8 mouse cellular contexts compared by ENCODE assay signal in genomic region chr15:27629800-27630600, GRCm38 (mm10). TPM values are rescaled to one million over a fixed set of nuclear protein-coding genes. Genes with fewer than 3 reads are reported as not detected.
DNase-seq lines count a peak whose midpoint lies in the region; ATAC-seq and TF ChIP-seq lines count a peak whose summit lies in the region.

No protein-coding gene starts in this region.

- H3K4me2 ChIP-seq in CH12.LX (ENCODE audit: insufficient read depth, low read depth, poor library complexity, severe bottlenecking) = peak overlapping the region; percentile 57
- H3K4me2 ChIP-seq in embryonic facial prominence, embryonic 15.5 days (replicated peaks) = peak overlapping the region; percentile 86
- peak overlapping the region; percentile 76 for H3K4me2 ChIP-seq in hindbrain, embryonic 14.5 days (replicated peaks)
- peak overlapping the region; percentile 93 for H3K4me2 ChIP-seq in liver, embryonic 13.5 days
- H3K4me2 ChIP-seq in neural tube, embryonic 14.5 days (ENCODE audit: low read depth, low read length) = peak overlapping the region; percentile 81

- peak; percentile 29; the same call in 1 of the 2 replicates for ATAC-seq in frontal cortex, adult (ENCODE audit: low TSS enrichment)
- ATAC-seq in embryonic facial prominence, embryonic 15.5 days (ENCODE audit: insufficient number of reproducible peaks, low FRiP score, low TSS enrichment, low read depth) = peak; percentile 66
- peak; percentile 77; the same call in 1 of the 2 replicates for ATAC-seq in hindbrain, embryonic 14.5 days (ENCODE audit: low FRiP score)
- peak; percentile 69 for ATAC-seq in liver, embryonic 13.5 days (ENCODE audit: low read depth)
- peak; percentile 79 for ATAC-seq in neural tube, embryonic 14.5 days (ENCODE audit: low read depth)

- H3K9ac ChIP-seq in CH12.LX (ENCODE audit: insufficient read depth, low read depth) = peak overlapping the region; percentile 83
- peak overlapping the region; percentile 76 for H3K9ac ChIP-seq in embryonic facial prominence, embryonic 15.5 days
- H3K9ac ChIP-seq in hindbrain, embryonic 14.5 days = peak overlapping the region; percentile 79
- peak overlapping the region; percentile 94 for H3K9ac ChIP-seq in liver, embryonic 13.5 days
- H3K9ac ChIP-seq in neural tube, embryonic 14.5 days (replicated peaks; ENCODE audit: low read depth, low read length) = peak overlapping the region; percentile 76

- in situ Hi-C loops in CH12.LX (cut with MboI; ENCODE audit: low pct_ligation_motif_present, low pct_unique_long_range_greater_than_20kb, low sequenced_read_pairs) = no loop called here

- dilution Hi-C loops in CH12.LX (cut with MboI; ENCODE audit: extremely low pct_ligation_motif_present, extremely low pct_unique_long_range_greater_than_20kb, low sequenced_read_pairs) = no loop called here

- H3K4me1 ChIP-seq in CH12.LX (ENCODE audit: control insufficient read depth in 1 of 2, insufficient read depth in 2 of 2) = peaks cover 29 to 53% of the 10 kb centered on the region in 2 experiments
- H3K4me1 ChIP-seq in embryonic facial prominence, embryonic 15.5 days = peaks cover 26% of the 10 kb centered on the region
- H3K4me1 ChIP-seq in hindbrain, embryonic 14.5 days (replicated peaks; ENCODE audit: control insufficient read depth, insufficient read depth, low read length) = peaks cover 18% of the 10 kb centered on the region
- H3K4me1 ChIP-seq in liver, embryonic 13.5 days (replicated peaks) = peaks cover 57% of the 10 kb centered on the region
- peaks cover 15% of the 10 kb centered on the region for H3K4me1 ChIP-seq in neural tube, embryonic 14.5 days (ENCODE audit: control insufficient read depth, insufficient read depth, low read length)

- WGBS in embryonic facial prominence, embryonic 15.5 days = 2% methylated on average over 52 of the region's 53 CpGs
- WGBS in hindbrain, embryonic 14.5 days = 3% methylated on average over 48 of the region's 53 CpGs
- 1% methylated on average over 53 of the region's 53 CpGs for WGBS in liver, embryonic 13.5 days (ENCODE audit: insufficient replicate concordance)
- 2% methylated on average over 49 of the region's 53 CpGs for WGBS in neural tube, embryonic 14.5 days

- TF ChIP-seq RAD21 in CH12.LX (IDR thresholded peaks at IDR 0.05; ENCODE audit: low read depth, low read length) = no peak

- no peaks in the 10 kb centered on the region for H3K27me3 ChIP-seq in CH12.LX (replicated peaks)
- H3K27me3 ChIP-seq in embryonic facial prominence, embryonic 15.5 days = no peaks in the 10 kb centered on the region
- H3K27me3 ChIP-seq in hindbrain, embryonic 14.5 days (ENCODE audit: control insufficient read depth, insufficient read depth, low read length) = no peaks in the 10 kb centered on the region
- H3K27me3 ChIP-seq in liver, embryonic 13.5 days = no peaks in the 10 kb centered on the region
- no peaks in the 10 kb centered on the region for H3K27me3 ChIP-seq in neural tube, embryonic 14.5 days (ENCODE audit: control insufficient read depth, insufficient read depth, low read length)

- H3K79me2 ChIP-seq in CH12.LX (replicated peaks; ENCODE audit: control insufficient read depth, extremely low read depth, insufficient read depth, poor library complexity, severe bottlenecking) = peaks cover 4% of the 10 kb centered on the region

- no peak for TF ChIP-seq EP300 in CH12.LX (IDR thresholded peaks at IDR 0.05; ENCODE audit: low read length)

- no peak for TF ChIP-seq CTCF in CH12.LX (conservative IDR thresholded peaks at IDR 0.05 in 1 of 2, IDR thresholded peaks at IDR 0.05 in 1 of 2; ENCODE audit: low read depth in 2 of 2, low read length in 2 of 2)

- H3K27ac ChIP-seq in CH12.LX (ENCODE audit: insufficient read depth, low read depth) = no peak overlapping the region
- peak overlapping the region; percentile 76 for H3K27ac ChIP-seq in embryonic facial prominence, embryonic 15.5 days (replicated peaks)
- 0 out of 2 replicates have a peak overlapping the region, but pooled peaks have one; percentile 62 for H3K27ac ChIP-seq in hindbrain, embryonic 14.5 days
- H3K27ac ChIP-seq in liver, embryonic 13.5 days = peak overlapping the region; percentile 72
- no peak overlapping the region; the same call in 1 of the 2 replicates for H3K27ac ChIP-seq in neural tube, embryonic 14.5 days (ENCODE audit: low read depth, low read length)

- H3K36me3 ChIP-seq in CH12.LX (replicated peaks in 1 of 2; ENCODE audit: control insufficient read depth in 1 of 2, insufficient read depth in 1 of 2, low read length in 1 of 2) = peaks cover 10 to 30% of the 10 kb centered on the region in 2 experiments
- H3K36me3 ChIP-seq in embryonic facial prominence, embryonic 15.5 days = peaks cover 11% of the 10 kb centered on the region; the same call in 1 of the 2 replicates
- peaks cover 13% of the 10 kb centered on the region for H3K36me3 ChIP-seq in hindbrain, embryonic 14.5 days (replicated peaks; ENCODE audit: control insufficient read depth, insufficient read depth)
- peaks cover 14% of the 10 kb centered on the region for H3K36me3 ChIP-seq in liver, embryonic 13.5 days
- H3K36me3 ChIP-seq in neural tube, embryonic 14.5 days (ENCODE audit: control insufficient read depth, insufficient read depth, low read length) = no peaks in the 10 kb centered on the region

- TF ChIP-seq POLR2A in CH12.LX (IDR thresholded peaks at IDR 0.05; ENCODE audit: low read depth, low read length) = no peak

- no peak for DNase-seq in frontal cortex, postnatal 25 days (ENCODE audit: low spot score in 2 of 2)
- DNase-seq in CH12.LX (ENCODE audit: extremely low read depth) = no peak
- DNase-seq in hindbrain, embryonic 14.5 days (ENCODE audit: low spot score) = no peak
- peak; percentile 21 for DNase-seq in liver, embryonic 13.5 days
- DNase-seq in urinary bladder, postnatal 4 days (ENCODE audit: low spot score in 2 of 2) = no peak

- no peaks in the 10 kb centered on the region for H3K9me3 ChIP-seq in CH12.LX (replicated peaks; ENCODE audit: low read length)
- H3K9me3 ChIP-seq in embryonic facial prominence, embryonic 15.5 days (replicated peaks) = no peaks in the 10 kb centered on the region
- H3K9me3 ChIP-seq in hindbrain, embryonic 14.5 days (ENCODE audit: control insufficient read depth, low read length) = no peaks in the 10 kb centered on the region
- H3K9me3 ChIP-seq in liver, embryonic 13.5 days (replicated peaks) = no peaks in the 10 kb centered on the region
- H3K9me3 ChIP-seq in neural tube, embryonic 14.5 days (ENCODE audit: control insufficient read depth, low read length) = no peaks in the 10 kb centered on the region

- peak overlapping the region; percentile 87 to 99 (median 96) for H3K4me3 ChIP-seq in CH12.LX (replicated peaks in 1 of 3; ENCODE audit: low read depth in 2 of 3, low read length in 2 of 3, poor library complexity in 1 of 3)
- peak overlapping the region; percentile 95 for H3K4me3 ChIP-seq in embryonic facial prominence, embryonic 15.5 days (replicated peaks)
- peak overlapping the region; percentile 84 for H3K4me3 ChIP-seq in hindbrain, embryonic 14.5 days (replicated peaks; ENCODE audit: low read length)
- peak overlapping the region; percentile 94 for H3K4me3 ChIP-seq in liver, embryonic 13.5 days (replicated peaks)
- peak overlapping the region; percentile 91 for H3K4me3 ChIP-seq in neural tube, embryonic 14.5 days (ENCODE audit: low read depth, low read length)

TF ChIP-seq in CH12.LX, 34 proteins besides CTCF, POLR2A, EP300 and RAD21:
- no peak for TF ChIP-seq IRF4 (IDR thresholded peaks at IDR 0.05; ENCODE audit: low read depth, low read length)
- peak; percentile 41 for TF ChIP-seq SIN3A (IDR thresholded peaks at IDR 0.05; ENCODE audit: low read length)
- no peak for TF ChIP-seq TCF12 (IDR thresholded peaks at IDR 0.05; ENCODE audit: low read depth, low read length)

RNA-seq across cellular contexts. Expression of gene Otulin, which starts 0.5 kb away (rescaled TPM):
- total RNA-seq in CH12.LX (2012; rRNA removed) (40.0 and 51.2 TPM in 2 replicates), CH12.LX (2014; rRNA removed) (80.2 and 84.6 TPM in 2 replicates)
- polyA plus RNA-seq in CH12.LX (2012; ENCODE audit: insufficient read length, low read depth) = 84.8 and 91.0 TPM in 2 replicates
- polyA plus RNA-seq in embryonic facial prominence, embryonic 15.5 days (2015; fragmentation: Nextera tagmentation; extraction: Ambion mirVana) = 29.7 and 34.8 TPM in 2 replicates
- 30.0 and 31.4 TPM in 2 replicates for polyA plus RNA-seq in hindbrain, embryonic 14.5 days (2014; fragmentation: Nextera tagmentation; extraction: Ambion mirVana)
- 20.7 and 22.0 TPM in 2 replicates for polyA plus RNA-seq in liver, embryonic 13.5 days (2015; fragmentation: Nextera tagmentation; extraction: Ambion mirVana)
- polyA plus RNA-seq in neural tube, embryonic 14.5 days (2014; fragmentation: Nextera tagmentation; extraction: Ambion mirVana) = 29.5 and 32.7 TPM in 2 replicates

RNA-seq across cellular contexts. Expression of gene Otulinl, which starts 51.4 kb away (rescaled TPM):
- total RNA-seq in CH12.LX (2012; rRNA removed) (1.3 and 1.7 TPM in 2 replicates), CH12.LX (2014; rRNA removed) (1.5 and 2.5 TPM in 2 replicates)
- polyA plus RNA-seq in CH12.LX (2012; ENCODE audit: insufficient read length, low read depth) = 0.84 and 1.3 TPM in 2 replicates
- 27.5 and 32.0 TPM in 2 replicates for polyA plus RNA-seq in embryonic facial prominence, embryonic 15.5 days (2015; fragmentation: Nextera tagmentation; extraction: Ambion mirVana)
- polyA plus RNA-seq in hindbrain, embryonic 14.5 days (2014; fragmentation: Nextera tagmentation; extraction: Ambion mirVana) = 15.2 and 16.2 TPM in 2 replicates
- polyA plus RNA-seq in liver, embryonic 13.5 days (2015; fragmentation: Nextera tagmentation; extraction: Ambion mirVana) = 8.0 and 9.1 TPM in 2 replicates
- polyA plus RNA-seq in neural tube, embryonic 14.5 days (2014; fragmentation: Nextera tagmentation; extraction: Ambion mirVana) = 11.2 and 15.6 TPM in 2 replicates

Comparison
In these comparisons a context has a peak if more than half of its experiments do, and no peak if none do; other contexts are left out.
1. ATAC-seq: peak in every context shown above with its lines; median percentile 79 in neural tube, embryonic 14.5 days; 77 in hindbrain, embryonic 14.5 days; 69 in liver, embryonic 13.5 days; 66 in embryonic facial prominence, embryonic 15.5 days; 29 in frontal cortex, adult.
2. H3K27ac ChIP-seq: peak in embryonic facial prominence, embryonic 15.5 days (single experiment), hindbrain, embryonic 14.5 days (single experiment) and liver, embryonic 13.5 days (single experiment); none in CH12.LX (single experiment) and neural tube, embryonic 14.5 days (single experiment).
3. Peak in every context shown above with its lines, with median percentiles within 50 percentile points of each other: H3K4me2 ChIP-seq, H3K4me3 ChIP-seq and H3K9ac ChIP-seq.